Mouse (Mus musculus): ENCODE data around the gene Lamb1. TPM values are rescaled to one million over a fixed set of nuclear protein-coding genes. Genes with fewer than 3 reads are reported as not detected.

Lamb1 gene
- polyA plus RNA-seq, 1 experiment from 2014 or later = 118 TPM

DNA sequence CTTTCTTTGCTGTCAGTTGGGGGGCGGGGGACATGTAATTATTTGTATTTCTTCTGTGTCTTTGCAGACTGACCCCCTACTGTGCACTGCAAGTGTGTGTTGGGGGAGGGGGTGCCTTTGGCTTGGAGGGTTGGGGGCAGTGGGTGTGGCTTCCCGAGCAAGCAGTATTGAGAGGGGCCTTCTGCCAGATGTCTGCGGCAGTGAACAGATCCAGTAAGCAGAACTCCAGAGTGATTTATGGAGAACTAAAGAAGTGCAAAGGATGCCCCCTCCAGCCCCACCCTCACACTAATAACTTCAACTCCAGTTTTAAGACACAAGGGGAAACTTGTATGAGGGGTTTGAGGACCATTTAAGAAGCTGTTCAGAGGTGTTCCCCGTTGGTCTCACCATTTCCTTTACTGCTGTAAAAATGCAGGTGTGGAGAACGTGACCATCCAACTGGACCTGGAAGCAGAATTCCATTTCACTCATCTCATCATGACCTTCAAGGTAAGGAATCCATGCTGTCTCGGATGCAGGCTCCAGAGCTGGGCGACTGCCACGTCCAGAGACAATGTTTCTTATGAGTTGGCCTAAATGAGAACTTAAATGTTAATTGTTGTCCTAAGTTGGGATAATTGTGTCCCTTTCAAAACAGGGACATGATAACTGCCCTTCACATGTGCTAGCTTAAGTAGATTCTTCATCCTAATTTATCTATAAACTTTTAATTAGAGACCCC is 7.1 kb downstream of the Lamb1 start:
- ATAC-seq (ENCODE audit: insufficient read depth) (peak; percentile 63; the same call in 1 of the 2 replicates), DNase-seq (peak; percentile 51)
- H3K4me3 ChIP-seq (ENCODE audit: low read depth, low read length) = no peak overlapping the region
- H3K9me3 ChIP-seq (ENCODE audit: low read depth, low read length) = no peaks in the 10 kb centered on the region
- peak overlapping the region; percentile 93 for H3K27ac ChIP-seq (ENCODE audit: low read depth)
- peaks cover 88% of the 10 kb centered on the region for H3K36me3 ChIP-seq (ENCODE audit: insufficient read depth)
- H3K9ac ChIP-seq = no peak overlapping the region
- 32% methylated on average over 8 of the region's 8 CpGs for WGBS
- H3K27me3 ChIP-seq (ENCODE audit: insufficient read depth, low read length) = no peaks in the 10 kb centered on the region
- no peak for TF ChIP-seq CTCF (IDR thresholded peaks at IDR 0.05; ENCODE audit: low read depth)
- H3K4me1 ChIP-seq (ENCODE audit: insufficient read depth) = peaks cover 31% of the 10 kb centered on the region
- peak overlapping the region; percentile 54 for H3K4me2 ChIP-seq

DNA sequence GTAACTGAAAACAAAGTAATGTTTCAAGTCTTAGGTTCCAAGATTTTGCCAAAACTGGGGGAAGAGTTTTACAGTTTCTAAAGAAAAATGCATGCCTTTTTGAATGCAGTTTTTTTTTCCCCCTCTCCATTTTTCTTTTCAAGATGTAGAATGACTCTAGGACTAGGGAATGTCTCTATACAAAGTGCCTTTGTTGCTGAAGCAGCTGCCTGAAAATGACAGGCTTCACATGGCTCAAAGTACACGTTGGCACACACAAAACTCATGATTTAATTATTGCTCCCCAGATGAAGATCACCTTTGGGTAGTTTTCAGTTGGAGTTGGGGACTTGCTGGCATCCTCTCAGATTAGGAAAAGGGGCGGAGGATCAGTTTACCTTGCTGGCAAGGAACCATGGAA is 7.8 kb downstream of the Lamb1 start:
- no peaks in the 10 kb centered on the region for H3K27me3 ChIP-seq (ENCODE audit: insufficient read depth, low read length)
- no peak for DNase-seq
- H3K9me3 ChIP-seq (ENCODE audit: low read depth, low read length) = no peaks in the 10 kb centered on the region
- no peak overlapping the region for H3K9ac ChIP-seq
- no peak overlapping the region for H3K4me3 ChIP-seq (ENCODE audit: low read depth, low read length)
- H3K4me1 ChIP-seq (ENCODE audit: insufficient read depth) = peaks cover 28% of the 10 kb centered on the region
- ATAC-seq (ENCODE audit: insufficient read depth) = no peak
- H3K4me2 ChIP-seq = no peak overlapping the region
- 68% methylated on average over 2 of the region's 2 CpGs for WGBS
- peaks cover 88% of the 10 kb centered on the region for H3K36me3 ChIP-seq (ENCODE audit: insufficient read depth)
- no peak overlapping the region for H3K27ac ChIP-seq (ENCODE audit: low read depth)
- no peak for TF ChIP-seq CTCF (IDR thresholded peaks at IDR 0.05; ENCODE audit: low read depth)

DNA sequence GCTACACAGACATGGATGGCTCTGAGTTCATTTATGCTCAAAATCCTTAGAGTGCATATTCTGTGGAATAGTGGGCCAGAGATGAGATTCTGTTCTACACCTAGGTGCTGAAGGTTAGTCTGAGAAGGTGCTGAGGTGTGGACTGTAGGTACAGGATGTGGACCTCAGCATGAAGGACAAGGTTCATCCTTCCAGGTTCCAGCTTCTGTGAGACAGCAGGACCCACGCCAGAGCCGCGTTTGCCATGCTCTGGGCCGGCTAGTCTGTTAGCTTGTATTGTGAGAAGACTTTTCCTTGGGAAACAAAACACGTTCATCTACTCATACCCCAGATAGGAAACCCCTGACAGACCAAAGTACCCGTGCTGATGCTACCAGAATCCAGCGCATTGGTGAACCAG is 8.6 kb downstream of the Lamb1 start:
- H3K4me1 ChIP-seq (ENCODE audit: insufficient read depth) = peaks cover 25% of the 10 kb centered on the region
- 94% methylated on average over 7 of the region's 7 CpGs for WGBS

DNA sequence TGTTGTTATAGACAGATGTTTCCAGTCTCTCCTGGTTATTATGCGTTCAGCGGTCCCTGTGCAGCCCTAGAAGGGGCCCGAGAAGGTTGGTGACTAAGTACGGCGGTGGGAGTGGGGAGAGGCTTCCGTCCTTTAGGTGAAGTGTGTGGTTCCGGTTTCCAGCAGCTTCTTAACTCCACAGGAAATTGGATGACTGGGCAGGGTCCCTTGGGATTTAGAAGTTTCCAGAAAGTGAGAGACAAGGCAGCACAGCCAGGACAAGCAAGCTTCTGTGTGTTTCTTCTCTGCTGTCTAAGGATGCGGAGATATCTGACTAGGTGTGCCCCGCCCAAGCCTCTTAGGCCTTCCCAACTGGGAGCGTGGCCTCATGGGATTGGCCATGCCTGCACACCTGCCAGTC is 10.4 kb downstream of the Lamb1 start:
- no peak overlapping the region for H3K4me2 ChIP-seq
- peaks cover 23% of the 10 kb centered on the region for H3K4me1 ChIP-seq (ENCODE audit: insufficient read depth)
- ATAC-seq (ENCODE audit: insufficient read depth) (no peak), DNase-seq (no peak)
- peak overlapping the region; percentile 31; the same call in 1 of the 2 replicates for H3K27ac ChIP-seq (ENCODE audit: low read depth)
- H3K9me3 ChIP-seq (ENCODE audit: low read depth, low read length) = no peaks in the 10 kb centered on the region
- no peak overlapping the region for H3K9ac ChIP-seq
- H3K27me3 ChIP-seq (ENCODE audit: insufficient read depth, low read length) = no peaks in the 10 kb centered on the region
- no peak for TF ChIP-seq CTCF (IDR thresholded peaks at IDR 0.05; ENCODE audit: low read depth)
- 62% methylated on average over 10 of the region's 10 CpGs for WGBS
- no peak overlapping the region for H3K4me3 ChIP-seq (ENCODE audit: low read depth, low read length)
- H3K36me3 ChIP-seq (ENCODE audit: insufficient read depth) = peaks cover 89% of the 10 kb centered on the region

More for the DNA sequence above, 8.6 kb downstream of the Lamb1 start:
- no peak for DNase-seq
- H3K27ac ChIP-seq (ENCODE audit: low read depth) = no peak overlapping the region
- peaks cover 88% of the 10 kb centered on the region for H3K36me3 ChIP-seq (ENCODE audit: insufficient read depth)
- no peak overlapping the region for H3K9ac ChIP-seq
- H3K4me2 ChIP-seq = no peak overlapping the region
- no peaks in the 10 kb centered on the region for H3K27me3 ChIP-seq (ENCODE audit: insufficient read depth, low read length)
- ATAC-seq (ENCODE audit: insufficient read depth) = no peak
- no peak for TF ChIP-seq CTCF (IDR thresholded peaks at IDR 0.05; ENCODE audit: low read depth)
- H3K4me3 ChIP-seq (ENCODE audit: low read depth, low read length) = no peak overlapping the region
- no peaks in the 10 kb centered on the region for H3K9me3 ChIP-seq (ENCODE audit: low read depth, low read length)

DNA sequence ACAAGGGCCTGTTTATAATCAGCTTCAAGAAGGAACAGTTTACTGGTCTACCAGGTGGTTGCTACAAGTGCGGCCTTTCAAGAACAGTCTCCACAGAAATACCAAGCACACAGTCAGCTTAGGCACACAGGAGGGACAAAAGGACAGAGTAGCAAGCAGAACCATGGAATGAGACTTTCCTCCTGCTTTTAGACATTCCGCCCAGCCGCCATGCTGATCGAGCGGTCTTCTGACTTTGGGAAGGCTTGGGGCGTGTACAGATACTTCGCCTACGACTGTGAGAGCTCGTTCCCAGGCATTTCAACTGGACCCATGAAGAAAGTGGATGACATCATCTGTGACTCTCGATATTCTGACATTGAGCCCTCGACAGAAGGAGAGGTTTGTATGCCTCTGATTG is 13.2 kb downstream of the Lamb1 start:
- no peaks in the 10 kb centered on the region for H3K27me3 ChIP-seq (ENCODE audit: insufficient read depth, low read length)
- H3K9ac ChIP-seq = no peak overlapping the region
- ATAC-seq (ENCODE audit: insufficient read depth) = no peak
- no peak for DNase-seq
- no peaks in the 10 kb centered on the region for H3K9me3 ChIP-seq (ENCODE audit: low read depth, low read length)
- 91% methylated on average over 11 of the region's 11 CpGs for WGBS
- no peak overlapping the region for H3K4me3 ChIP-seq (ENCODE audit: low read depth, low read length)
- H3K27ac ChIP-seq (ENCODE audit: low read depth) = no peak overlapping the region
- peaks cover 96% of the 10 kb centered on the region for H3K36me3 ChIP-seq (ENCODE audit: insufficient read depth)
- peaks cover 4% of the 10 kb centered on the region; the same call in 1 of the 2 replicates for H3K4me1 ChIP-seq (ENCODE audit: insufficient read depth)
- no peak overlapping the region for H3K4me2 ChIP-seq
- no peak for TF ChIP-seq CTCF (IDR thresholded peaks at IDR 0.05; ENCODE audit: low read depth)

DNA sequence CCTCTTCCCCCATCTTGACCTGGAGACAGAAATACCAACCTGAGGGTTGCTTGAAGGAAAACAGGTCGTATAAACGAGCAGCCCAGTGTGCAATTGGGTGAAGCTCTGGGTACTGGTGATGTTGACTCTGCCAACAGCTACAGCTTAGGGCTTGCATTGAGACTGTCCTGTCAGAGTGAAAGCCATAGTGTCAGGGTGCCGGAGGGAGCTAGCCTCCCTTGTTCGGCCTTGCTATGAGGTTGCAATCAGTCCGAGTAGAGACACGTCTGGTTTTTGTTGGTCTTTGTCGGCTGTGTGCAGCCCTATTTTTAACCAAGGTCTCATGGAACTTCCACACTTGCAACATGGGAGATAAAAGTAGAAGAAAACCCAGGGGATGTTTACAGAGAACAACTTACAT is 15.3 kb downstream of the Lamb1 start:
- H3K27me3 ChIP-seq (ENCODE audit: insufficient read depth, low read length) = no peaks in the 10 kb centered on the region
- peak overlapping the region; percentile 30; the same call in 1 of the 2 replicates for H3K27ac ChIP-seq (ENCODE audit: low read depth)
- DNase-seq (no peak), ATAC-seq (ENCODE audit: insufficient read depth) (no peak)
- no peaks in the 10 kb centered on the region for H3K9me3 ChIP-seq (ENCODE audit: low read depth, low read length)
- H3K4me2 ChIP-seq = no peak overlapping the region
- peaks cover 4% of the 10 kb centered on the region; the same call in 1 of the 2 replicates for H3K4me1 ChIP-seq (ENCODE audit: insufficient read depth)
- WGBS = 67% methylated on average over 7 of the region's 7 CpGs
- H3K9ac ChIP-seq = no peak overlapping the region
- no peak for TF ChIP-seq CTCF (IDR thresholded peaks at IDR 0.05; ENCODE audit: low read depth)
- no peak overlapping the region for H3K4me3 ChIP-seq (ENCODE audit: low read depth, low read length)
- H3K36me3 ChIP-seq (ENCODE audit: insufficient read depth) = peaks cover 97% of the 10 kb centered on the region

DNA sequence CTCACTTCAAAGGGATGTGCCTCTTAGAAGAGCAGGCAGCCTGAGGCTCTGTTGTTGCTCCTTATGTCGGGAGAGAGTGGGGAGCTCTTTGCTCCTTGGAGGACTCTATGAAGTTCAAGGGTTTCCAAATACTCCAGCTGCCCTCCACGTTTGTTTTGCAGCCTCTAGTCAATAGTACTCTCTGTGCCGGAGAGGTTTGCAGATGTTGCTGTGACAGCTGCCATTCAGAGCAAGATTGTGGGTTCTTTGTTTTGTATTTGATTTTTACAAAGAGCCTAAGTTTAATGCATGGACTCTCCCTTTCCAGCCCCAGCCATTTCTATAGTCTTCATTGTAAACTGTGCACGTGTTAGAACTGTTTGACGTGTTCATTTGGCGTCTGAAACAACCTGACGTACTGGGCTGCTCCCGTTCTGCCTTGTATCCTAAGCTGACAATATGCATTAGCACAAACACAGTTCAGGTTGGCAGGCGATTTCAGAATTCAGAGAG is 16.1 kb downstream of the Lamb1 start:
- ATAC-seq (ENCODE audit: insufficient read depth) (peak; percentile 33; the same call in 1 of the 2 replicates), DNase-seq (no peak)
- Histone ChIP-seq H3K9me3 (ENCODE audit: low read depth, low read length) (no peaks in the 10 kb centered on the region), H3K4me3 (ENCODE audit: low read depth, low read length) (no peak overlapping the region), H3K27ac (ENCODE audit: low read depth) (peak overlapping the region; percentile 38; the same call in 1 of the 2 replicates), H3K36me3 (ENCODE audit: insufficient read depth) (peaks cover 97% of the 10 kb centered on the region), H3K4me1 (ENCODE audit: insufficient read depth) (peaks cover 4% of the 10 kb centered on the region; the same call in 1 of the 2 replicates), H3K27me3 (ENCODE audit: insufficient read depth, low read length) (no peaks in the 10 kb centered on the region), H3K4me2 (no peak overlapping the region), H3K9ac (no peak overlapping the region)
- TF ChIP-seq CTCF (IDR thresholded peaks at IDR 0.05; ENCODE audit: low read depth) = no peak
- 56% methylated on average over 9 of the region's 9 CpGs for WGBS

All from lung, embryonic 14.5 days (tissue).